Mouse (Mus musculus): ENCODE measurements around the gene Cinp. TPM values are rescaled to one million over a fixed set of nuclear protein-coding genes. Genes with fewer than 3 reads are reported as not detected.

Gene Cinp
- polyA plus RNA-seq, 1 experiment from 2014 or later: 85.0 TPM

DNA sequence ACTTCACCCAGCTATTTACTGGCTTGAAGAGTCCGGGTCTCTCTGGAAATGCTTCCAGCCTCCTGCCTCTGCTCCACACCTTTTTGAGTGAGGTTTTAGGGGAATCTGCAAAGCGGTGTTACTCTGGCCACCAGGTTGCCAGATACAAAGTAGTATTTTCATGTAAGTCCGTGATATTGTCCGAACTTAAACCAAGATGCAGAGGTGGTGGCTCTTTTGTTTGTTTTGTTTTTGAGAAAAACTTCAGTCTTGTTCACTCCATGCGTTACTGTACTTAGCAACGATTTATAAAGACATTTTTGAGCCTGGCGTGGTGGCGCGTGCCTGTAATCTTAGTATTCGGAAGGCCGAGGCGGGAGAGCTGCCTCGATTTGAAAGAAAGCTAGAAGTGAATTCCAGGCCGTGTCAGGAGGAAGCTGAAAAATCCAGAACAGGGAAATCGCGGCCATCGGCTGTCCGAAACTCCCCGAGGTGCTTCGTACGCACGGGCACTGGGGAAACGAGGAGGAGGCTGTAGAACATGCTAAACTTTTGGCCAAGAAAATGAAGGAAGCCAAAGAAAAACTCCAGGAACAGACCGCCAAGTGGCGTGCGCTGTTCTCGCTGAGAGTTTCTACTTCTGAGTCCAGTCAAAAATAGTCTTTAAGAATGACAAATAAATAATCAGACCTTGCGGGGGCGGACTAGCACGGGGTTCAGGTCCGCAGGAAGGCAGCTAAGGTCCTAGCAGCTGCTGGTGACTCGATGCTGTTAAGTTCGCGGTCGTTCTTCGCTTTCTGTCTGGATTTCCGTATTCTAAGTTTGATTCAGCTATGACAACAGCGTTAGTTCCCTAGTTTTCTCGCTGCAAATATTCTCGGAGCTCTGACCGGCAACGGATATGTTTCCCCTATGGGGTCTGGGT is 44.5 kb downstream of the Cinp start:
- H3K9me3 ChIP-seq (ENCODE audit: control insufficient read depth, low read length): no peaks in the 10 kb centered on the region
- WGBS: 1% methylated on average over 42 of the region's 42 CpGs
- peaks cover 9% of the 10 kb centered on the region for H3K4me1 ChIP-seq (replicated peaks; ENCODE audit: control insufficient read depth, insufficient read depth, low read length)
- DNase-seq (ENCODE audit: low spot score) (no peak), ATAC-seq (replicated peaks; ENCODE audit: low FRiP score, low TSS enrichment, low read depth) (peak; percentile 30)
- no peaks in the 10 kb centered on the region for H3K36me3 ChIP-seq (ENCODE audit: control insufficient read depth, insufficient read depth, low read length)
- H3K4me2 ChIP-seq (ENCODE audit: low read length): peak overlapping the region; percentile 69
- H3K27me3 ChIP-seq (replicated peaks; ENCODE audit: control insufficient read depth, insufficient read depth, low read length): no peaks in the 10 kb centered on the region
- H3K27ac ChIP-seq (ENCODE audit: low read depth): peak overlapping the region; percentile 60
- peak overlapping the region; percentile 64 for H3K4me3 ChIP-seq (ENCODE audit: low read depth, low read length)
- peak overlapping the region; percentile 38 for H3K9ac ChIP-seq (ENCODE audit: low read length)

DNA sequence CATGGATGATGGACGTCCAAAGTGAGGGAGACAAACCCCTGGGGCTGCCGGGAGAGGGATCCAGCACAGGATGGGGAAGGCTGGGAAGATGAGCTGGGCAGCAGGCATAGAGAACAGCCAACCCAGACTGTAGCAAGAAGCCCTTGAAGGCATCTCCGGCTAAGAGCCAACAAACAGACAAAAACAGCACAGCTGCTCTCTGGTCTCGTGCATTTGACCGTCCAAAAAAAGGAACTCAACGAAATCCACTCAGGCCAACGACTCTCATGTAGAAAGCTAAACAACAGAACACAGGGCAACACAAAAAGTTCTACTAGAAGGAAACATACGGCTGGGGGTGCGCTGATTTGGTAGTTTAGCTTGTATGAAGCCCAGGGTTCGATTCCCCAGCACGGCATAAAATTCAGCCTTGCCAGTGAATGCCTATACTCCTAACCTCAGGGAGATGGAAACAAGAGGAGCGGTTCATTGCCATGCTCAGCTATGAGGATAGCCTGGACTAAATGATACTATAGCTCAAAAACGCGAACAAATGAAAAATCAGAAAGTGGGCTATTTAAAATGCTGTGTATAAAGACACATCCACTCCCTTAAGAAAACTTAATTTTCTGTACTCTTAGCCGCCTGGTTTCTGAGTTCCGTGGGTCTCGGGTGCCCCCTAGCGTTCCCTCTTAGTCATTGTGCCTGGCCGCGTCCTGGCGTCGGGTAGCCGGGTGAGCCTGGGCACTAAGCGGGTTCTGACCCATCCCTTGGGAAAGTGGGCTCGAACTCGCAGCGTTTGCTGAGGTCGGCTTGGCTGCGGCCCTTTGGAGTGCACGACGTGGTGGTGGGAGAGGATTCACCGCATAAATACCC is 45.5 kb downstream of the Cinp start:
- Histone ChIP-seq H3K4me3 (ENCODE audit: low read depth, low read length) (peak overlapping the region; percentile 64), H3K4me1 (replicated peaks; ENCODE audit: control insufficient read depth, insufficient read depth, low read length) (peaks cover 7% of the 10 kb centered on the region; the same call in 1 of the 2 replicates), H3K4me2 (ENCODE audit: low read length) (peak overlapping the region; percentile 69), H3K9ac (ENCODE audit: low read length) (peak overlapping the region; percentile 38; the same call in 1 of the 2 replicates), H3K27ac (ENCODE audit: low read depth) (no peak overlapping the region), H3K9me3 (ENCODE audit: control insufficient read depth, low read length) (no peaks in the 10 kb centered on the region), H3K27me3 (replicated peaks; ENCODE audit: control insufficient read depth, insufficient read depth, low read length) (no peaks in the 10 kb centered on the region), H3K36me3 (ENCODE audit: control insufficient read depth, insufficient read depth, low read length) (no peaks in the 10 kb centered on the region)
- 20% methylated on average over 32 of the region's 32 CpGs for WGBS
- DNase-seq (ENCODE audit: low spot score) (peak; percentile 93), ATAC-seq (replicated peaks; ENCODE audit: low FRiP score, low TSS enrichment, low read depth) (no peak)

- Histone ChIP-seq H3K27ac (ENCODE audit: low read depth) (no peak overlapping the region), H3K4me2 (ENCODE audit: low read length) (no peak overlapping the region), H3K27me3 (replicated peaks; ENCODE audit: control insufficient read depth, insufficient read depth, low read length) (no peaks in the 10 kb centered on the region), H3K36me3 (ENCODE audit: control insufficient read depth, insufficient read depth, low read length) (no peaks in the 10 kb centered on the region), H3K4me1 (replicated peaks; ENCODE audit: control insufficient read depth, insufficient read depth, low read length) (peaks cover 7% of the 10 kb centered on the region; the same call in 1 of the 2 replicates), H3K9me3 (ENCODE audit: control insufficient read depth, low read length) (no peaks in the 10 kb centered on the region), H3K9ac (ENCODE audit: low read length) (no peak overlapping the region), H3K4me3 (ENCODE audit: low read depth, low read length) (no peak overlapping the region)
- 69% methylated on average over 5 of the region's 5 CpGs for WGBS
- no peak for DNase-seq (ENCODE audit: low spot score)
- no peak for ATAC-seq (replicated peaks; ENCODE audit: low FRiP score, low TSS enrichment, low read depth)
These were observed 47.0 kb downstream of the Cinp start for GRCm38 (mm10) chr12:110841731-110842493.

- no peak within 1 kb of the TSS for H3K27ac ChIP-seq (ENCODE audit: low read depth)
- ATAC-seq (replicated peaks; ENCODE audit: low FRiP score, low TSS enrichment, low read depth): peak; percentile 47
These were observed 48.4 kb downstream of the Cinp start, which contains the start of gene Mok for GRCm38 (mm10) chr12:110840348-110841198. TSS of gene Mok (minus strand) at chr12:110840939.

DNA sequence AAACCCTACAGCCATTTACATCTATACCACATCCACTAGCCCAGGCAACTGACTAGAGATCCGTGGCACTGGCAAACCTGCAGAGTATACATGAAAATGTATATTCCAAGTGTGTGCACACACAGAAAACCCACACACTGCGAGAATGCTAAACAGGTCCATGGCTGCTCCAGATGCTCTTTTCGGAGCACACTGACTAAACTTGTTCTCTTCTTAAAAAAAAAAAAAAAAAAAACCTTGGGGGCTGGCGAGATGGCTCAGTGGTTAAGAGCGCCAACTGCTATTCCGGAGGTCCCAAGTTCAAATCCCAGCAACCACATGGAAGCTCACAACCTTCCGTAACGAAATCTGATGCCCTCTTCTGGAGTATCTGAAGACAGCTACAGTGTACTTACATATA is 51.1 kb downstream of the Cinp start:
- 88% methylated on average over 8 of the region's 8 CpGs for WGBS
- no peaks in the 10 kb centered on the region for H3K36me3 ChIP-seq (ENCODE audit: control insufficient read depth, insufficient read depth, low read length)
- H3K4me1 ChIP-seq (replicated peaks; ENCODE audit: control insufficient read depth, insufficient read depth, low read length): no peaks in the 10 kb centered on the region
- ATAC-seq (replicated peaks; ENCODE audit: low FRiP score, low TSS enrichment, low read depth): no peak
- no peak overlapping the region for H3K4me2 ChIP-seq (ENCODE audit: low read length)
- no peak overlapping the region for H3K4me3 ChIP-seq (ENCODE audit: low read depth, low read length)
- H3K27ac ChIP-seq (ENCODE audit: low read depth): no peak overlapping the region
- DNase-seq (ENCODE audit: low spot score): no peak
- H3K27me3 ChIP-seq (replicated peaks; ENCODE audit: control insufficient read depth, insufficient read depth, low read length): no peaks in the 10 kb centered on the region
- H3K9ac ChIP-seq (ENCODE audit: low read length): no peak overlapping the region
- no peaks in the 10 kb centered on the region for H3K9me3 ChIP-seq (ENCODE audit: control insufficient read depth, low read length)

More at GRCm38 (mm10) chr12:110840348-110841198, 48.4 kb downstream of the Cinp start, which contains the start of gene Mok:
- H3K4me2 ChIP-seq (ENCODE audit: low read length): peak within 1 kb of the TSS; percentile 66
- H3K36me3 ChIP-seq (ENCODE audit: control insufficient read depth, insufficient read depth, low read length): no peaks in the 10 kb centered on the region
- DNase-seq (ENCODE audit: low spot score): peak; percentile 98
- H3K4me3 ChIP-seq (ENCODE audit: low read depth, low read length): peak within 1 kb of the TSS; percentile 69
- no peaks in the 10 kb centered on the region for H3K27me3 ChIP-seq (replicated peaks; ENCODE audit: control insufficient read depth, insufficient read depth, low read length)
- H3K4me1 ChIP-seq (replicated peaks; ENCODE audit: control insufficient read depth, insufficient read depth, low read length): no peaks in the 10 kb centered on the region
- under 1% methylated on average over 70 of the region's 71 CpGs for WGBS
- peak within 1 kb of the TSS; percentile 46 for H3K9ac ChIP-seq (ENCODE audit: low read length)
- no peaks in the 10 kb centered on the region for H3K9me3 ChIP-seq (ENCODE audit: control insufficient read depth, low read length)

DNA sequence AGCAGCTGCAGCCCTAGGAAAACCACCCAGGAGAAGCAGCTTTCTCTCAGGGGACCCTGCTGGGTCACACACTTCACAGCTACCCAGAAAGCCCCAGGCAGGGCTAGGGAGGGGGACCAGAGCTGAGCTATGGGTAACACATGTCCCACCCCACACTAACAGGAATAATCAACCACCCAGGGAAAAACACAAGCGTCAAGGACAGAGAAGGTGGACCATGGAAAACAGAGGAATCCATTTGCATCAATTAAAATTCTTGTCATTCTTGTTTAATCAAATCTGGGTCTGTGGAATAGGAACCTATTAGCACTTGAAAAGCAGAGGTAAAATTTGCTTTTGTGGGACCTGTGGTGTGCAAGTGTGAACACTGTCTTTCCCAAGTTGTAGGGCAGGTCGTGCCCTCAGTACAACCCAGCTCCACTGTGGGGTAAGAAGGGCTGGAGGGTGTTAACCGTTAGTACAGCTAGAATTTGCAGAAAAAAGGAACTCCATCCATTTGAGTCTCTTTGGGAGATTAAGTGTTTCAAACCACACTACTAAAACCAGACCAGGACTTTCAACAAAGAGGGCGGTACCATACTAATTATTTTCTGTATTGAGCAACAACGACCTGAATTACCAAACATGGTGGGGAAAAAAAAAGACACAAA is 51.6 kb downstream of the Cinp start:
- no peak overlapping the region for H3K4me2 ChIP-seq (ENCODE audit: low read length)
- ATAC-seq (replicated peaks; ENCODE audit: low FRiP score, low TSS enrichment, low read depth): no peak
- no peak overlapping the region for H3K9ac ChIP-seq (ENCODE audit: low read length)

DNA sequence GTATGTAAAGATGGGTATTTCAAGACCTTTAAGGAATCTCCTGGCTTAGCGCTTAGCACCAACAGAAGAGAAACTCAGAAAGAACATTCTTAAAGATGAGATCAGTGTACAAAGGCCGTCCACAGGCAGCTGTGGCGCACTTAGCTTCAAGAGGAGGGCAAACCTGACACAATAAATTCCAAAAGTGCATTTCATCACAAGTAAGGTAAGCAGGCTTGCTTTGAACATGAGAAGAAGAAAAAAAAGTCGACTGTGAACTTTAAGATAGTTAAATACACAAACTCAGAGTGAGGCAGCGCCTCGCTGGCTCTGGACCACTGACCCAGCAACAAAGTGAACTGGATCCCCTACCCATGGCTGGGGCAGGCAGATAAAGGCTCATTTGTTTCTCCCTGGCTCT is 52.2 kb downstream of the Cinp start:
- H3K9me3 ChIP-seq (ENCODE audit: control insufficient read depth, low read length): no peaks in the 10 kb centered on the region
- DNase-seq (ENCODE audit: low spot score) (no peak), ATAC-seq (replicated peaks; ENCODE audit: low FRiP score, low TSS enrichment, low read depth) (no peak)
- H3K27me3 ChIP-seq (replicated peaks; ENCODE audit: control insufficient read depth, insufficient read depth, low read length): no peaks in the 10 kb centered on the region
- H3K9ac ChIP-seq (ENCODE audit: low read length): no peak overlapping the region
- 34% methylated on average over 6 of the region's 6 CpGs for WGBS
- no peak overlapping the region; the same call in 1 of the 2 replicates for H3K27ac ChIP-seq (ENCODE audit: low read depth)
- no peaks in the 10 kb centered on the region for H3K36me3 ChIP-seq (ENCODE audit: control insufficient read depth, insufficient read depth, low read length)
- no peaks in the 10 kb centered on the region for H3K4me1 ChIP-seq (replicated peaks; ENCODE audit: control insufficient read depth, insufficient read depth, low read length)
- no peak overlapping the region for H3K4me2 ChIP-seq (ENCODE audit: low read length)
- no peak overlapping the region for H3K4me3 ChIP-seq (ENCODE audit: low read depth, low read length)

More for the DNA sequence above, 51.6 kb downstream of the Cinp start:
- DNase-seq (ENCODE audit: low spot score): no peak
- no peaks in the 10 kb centered on the region for H3K9me3 ChIP-seq (ENCODE audit: control insufficient read depth, low read length)
- H3K4me1 ChIP-seq (replicated peaks; ENCODE audit: control insufficient read depth, insufficient read depth, low read length): no peaks in the 10 kb centered on the region
- WGBS: 42% methylated on average over 5 of the region's 5 CpGs
- no peaks in the 10 kb centered on the region for H3K36me3 ChIP-seq (ENCODE audit: control insufficient read depth, insufficient read depth, low read length)
- no peak overlapping the region; the same call in 1 of the 2 replicates for H3K27ac ChIP-seq (ENCODE audit: low read depth)
- H3K4me3 ChIP-seq (ENCODE audit: low read depth, low read length): no peak overlapping the region
- H3K27me3 ChIP-seq (replicated peaks; ENCODE audit: control insufficient read depth, insufficient read depth, low read length): no peaks in the 10 kb centered on the region

Measured in intestine, embryonic 14.5 days (tissue).